Mouse (Mus musculus) forebrain, embryonic 13.5 days (tissue): ENCODE data around the gene Acadvl. TPM values are rescaled to one million over a fixed set of nuclear protein-coding genes. Genes with fewer than 3 reads are reported as not detected.

Experiments used
- ATAC-seq: fragments of 200-750 bp; cut with Nextera tagmentation; 2 replicates; pipeline ENCODE4 v1.8.0; 2017
- H3K27ac ChIP-seq: fragments of 300-500 bp; sonication (generic); 2 replicates; pipeline ENCODE4 v1.5.1; 2015; ENCODE audit warnings: inconsistent platforms, mild to moderate bottlenecking, moderate library complexity
- H3K27me3 ChIP-seq: fragments of 300-500 bp; sonication (generic); 2 replicates; pipeline ENCODE4 v1.6.1; 2015; ENCODE audit warnings: mild to moderate bottlenecking, inconsistent platforms
- H3K36me3 ChIP-seq: fragments of 300-500 bp; sonication (generic); 2 replicates; pipeline ENCODE4 v1.6.1; 2015; ENCODE audit warnings: mild to moderate bottlenecking, inconsistent platforms; ENCODE audit not compliant: poor library complexity, severe bottlenecking
- H3K4me1 ChIP-seq: fragments of 300-500 bp; sonication (generic); 2 replicates; pipeline ENCODE4 v1.6.1; 2015; ENCODE audit warnings: inconsistent platforms
- H3K4me2 ChIP-seq: fragments of 300-500 bp; sonication (generic); 2 replicates; pipeline ENCODE4 v1.6.1; 2015; ENCODE audit warnings: inconsistent platforms, mild to moderate bottlenecking, moderate library complexity
- H3K4me3 ChIP-seq: fragments of 300-500 bp; sonication (generic); 2 replicates; pipeline ENCODE4 v1.5.1; 2015; ENCODE audit warnings: mild to moderate bottlenecking, inconsistent platforms
- H3K9ac ChIP-seq: fragments of 300-500 bp; sonication (generic); 2 replicates; pipeline ENCODE4 v1.6.1; 2015; ENCODE audit warnings: mild to moderate bottlenecking, inconsistent platforms
- H3K9me3 ChIP-seq: fragments of 300-500 bp; sonication (generic); replicated peaks from 2 replicates; pipeline ENCODE4 v1.6.1; 2016; ENCODE audit warnings: inconsistent platforms
- WGBS: fragments of 180-500 bp; shearing (Covaris S2); methylation state at CpG from one replicate; pipeline ENCODE4 v1.1.7; 2015; 5-methylcytosine and 5-hydroxymethylcytosine counted together
- polyA plus RNA-seq: library from polyadenylated mRNA; unstranded; fragments of >200 nt; fragmentation: Nextera tagmentation; extraction: Ambion mirVana; gene quantifications from 2 replicates; pipeline ENCODE4 v1.2.1, GENCODE M21; 2015

Acadvl gene
- polyA plus RNA-seq, 1 experiment from 2014 or later, result 48.7 TPM

- no peak for ATAC-seq
- Histone ChIP-seq H3K4me1 (0 out of 2 replicates have a peak, but pooled peaks cover 6% of the 10 kb centered on the region), H3K4me2 (no peak overlapping the region), H3K36me3 (peaks cover 76% of the 10 kb centered on the region), H3K27ac (no peak overlapping the region), H3K9me3 (no peaks in the 10 kb centered on the region), H3K9ac (no peak overlapping the region), H3K4me3 (no peak overlapping the region), H3K27me3 (no peaks in the 10 kb centered on the region)
- WGBS, result 91% methylated on average over 23 of the region's 23 CpGs
Measured at GRCm38 (mm10) chr11:70042309-70043085, 27.3 kb upstream of the Acadvl start.

GRCm38 (mm10) chr11:70040184-70040583 lies 25.0 kb upstream of the Acadvl start:
- ATAC-seq, result no peak
- Histone ChIP-seq H3K4me1 (0 out of 2 replicates have a peak, but pooled peaks cover 6% of the 10 kb centered on the region), H3K4me3 (no peak overlapping the region), H3K27me3 (no peaks in the 10 kb centered on the region), H3K36me3 (peaks cover 78% of the 10 kb centered on the region), H3K4me2 (no peak overlapping the region), H3K9me3 (no peaks in the 10 kb centered on the region), H3K27ac (no peak overlapping the region), H3K9ac (no peak overlapping the region)
- 95% methylated on average over 7 of the region's 7 CpGs for WGBS

GRCm38 (mm10) chr11:70039631-70040030 lies 24.4 kb upstream of the Acadvl start:
- WGBS, result 94% methylated on average over 10 of the region's 10 CpGs
- no peak for ATAC-seq
- no peak overlapping the region for H3K4me3 ChIP-seq
- H3K9ac ChIP-seq, result no peak overlapping the region
- no peaks in the 10 kb centered on the region for H3K9me3 ChIP-seq
- H3K36me3 ChIP-seq, result peaks cover 74% of the 10 kb centered on the region
- H3K4me1 ChIP-seq, result 0 out of 2 replicates have a peak, but pooled peaks cover 6% of the 10 kb centered on the region
- no peak overlapping the region for H3K4me2 ChIP-seq
- H3K27me3 ChIP-seq, result no peaks in the 10 kb centered on the region
- H3K27ac ChIP-seq, result no peak overlapping the region

DNA sequence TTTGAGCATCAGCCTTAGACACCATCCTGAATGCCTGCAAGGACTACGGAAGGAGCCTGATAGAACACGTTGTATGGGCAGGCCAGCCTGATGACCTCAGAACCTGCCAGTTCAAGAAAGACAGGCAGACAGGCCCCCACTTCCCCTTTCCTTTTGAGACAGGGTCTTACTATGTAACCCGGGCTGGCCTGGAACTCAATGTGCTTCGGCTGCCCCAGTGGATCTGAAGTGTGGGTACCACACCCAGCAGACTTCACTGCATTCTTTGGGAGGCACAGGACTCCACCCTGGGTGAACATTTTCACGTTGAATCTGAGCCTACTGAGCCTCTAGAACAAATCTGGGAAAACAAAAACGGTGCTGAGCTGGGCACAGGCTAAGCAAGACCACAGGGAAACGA lies 23.0 kb upstream of the Acadvl start:
- H3K4me2 ChIP-seq, result no peak overlapping the region
- H3K27ac ChIP-seq, result no peak overlapping the region
- no peak for ATAC-seq
- peaks cover 70% of the 10 kb centered on the region for H3K36me3 ChIP-seq
- no peak overlapping the region for H3K9ac ChIP-seq
- 86% methylated on average over 7 of the region's 7 CpGs for WGBS
- H3K27me3 ChIP-seq, result no peaks in the 10 kb centered on the region
- 0 out of 2 replicates have a peak, but pooled peaks cover 6% of the 10 kb centered on the region for H3K4me1 ChIP-seq
- H3K4me3 ChIP-seq, result no peak overlapping the region
- H3K9me3 ChIP-seq, result no peaks in the 10 kb centered on the region

- Histone ChIP-seq H3K4me1 (peaks cover 44% of the 10 kb centered on the region), H3K36me3 (peaks cover 38% of the 10 kb centered on the region), H3K9ac (no peak overlapping the region), H3K27ac (peak overlapping the region; percentile 98), H3K4me3 (no peak overlapping the region), H3K4me2 (peak overlapping the region; percentile 67; the same call in 1 of the 2 replicates), H3K27me3 (no peaks in the 10 kb centered on the region), H3K9me3 (no peaks in the 10 kb centered on the region)
- ATAC-seq, result no peak
- 96% methylated on average over 11 of the region's 11 CpGs for WGBS
Measured at GRCm38 (mm10) chr11:70031321-70031670, 16.1 kb upstream of the Acadvl start.

DNA sequence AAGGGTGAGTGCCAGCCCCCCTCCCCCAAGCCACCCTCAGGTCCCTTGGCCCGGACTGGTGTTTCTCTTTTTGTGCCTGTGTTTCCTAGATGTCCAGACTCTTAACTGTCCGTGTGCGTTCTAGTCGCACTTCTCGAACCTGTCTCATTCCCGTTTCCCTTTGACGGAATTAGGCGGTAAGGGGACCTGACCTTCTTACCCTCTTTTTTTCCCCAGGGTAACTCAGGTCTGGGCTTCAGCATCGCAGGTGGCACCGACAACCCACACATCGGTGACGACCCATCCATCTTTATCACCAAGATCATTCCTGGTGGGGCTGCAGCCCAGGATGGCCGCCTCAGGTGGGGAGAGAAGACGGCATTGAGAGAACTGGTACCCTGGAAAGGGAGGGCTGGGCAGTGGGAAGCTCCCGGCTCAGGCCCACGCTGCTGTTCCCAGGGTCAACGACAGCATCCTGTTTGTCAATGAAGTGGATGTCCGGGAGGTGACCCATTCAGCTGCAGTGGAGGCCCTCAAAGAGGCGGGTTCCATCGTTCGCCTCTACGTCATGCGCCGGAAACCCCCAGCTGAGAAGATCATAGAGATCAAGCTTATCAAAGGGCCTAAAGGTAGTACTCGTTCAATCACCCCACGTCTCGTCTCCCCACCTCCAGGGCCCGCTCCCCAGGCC lies 15.6 kb upstream of the Acadvl start:
- 91% methylated on average over 28 of the region's 28 CpGs for WGBS
- peaks cover 50% of the 10 kb centered on the region for H3K4me1 ChIP-seq

GRCm38 (mm10) chr11:70029829-70030550 lies 14.8 kb upstream of the Acadvl start:
- H3K27me3 ChIP-seq, result no peaks in the 10 kb centered on the region
- peak; percentile 63 for ATAC-seq
- no peaks in the 10 kb centered on the region for H3K9me3 ChIP-seq
- H3K4me2 ChIP-seq, result peak overlapping the region; percentile 67
- H3K27ac ChIP-seq, result peak overlapping the region; percentile 98
- peak overlapping the region; percentile 60 for H3K9ac ChIP-seq
- H3K4me1 ChIP-seq, result peaks cover 57% of the 10 kb centered on the region
- peak overlapping the region; percentile 38 for H3K4me3 ChIP-seq
- 19% methylated on average over 10 of the region's 11 CpGs for WGBS
- peaks cover 38% of the 10 kb centered on the region for H3K36me3 ChIP-seq

More for the DNA sequence above, 15.6 kb upstream of the Acadvl start:
- Histone ChIP-seq H3K27ac (peak overlapping the region; percentile 98), H3K36me3 (peaks cover 38% of the 10 kb centered on the region), H3K9me3 (no peaks in the 10 kb centered on the region), H3K27me3 (no peaks in the 10 kb centered on the region), H3K4me3 (peak overlapping the region; percentile 38), H3K4me2 (peak overlapping the region; percentile 67), H3K9ac (peak overlapping the region; percentile 60)
- no peak for ATAC-seq

DNA sequence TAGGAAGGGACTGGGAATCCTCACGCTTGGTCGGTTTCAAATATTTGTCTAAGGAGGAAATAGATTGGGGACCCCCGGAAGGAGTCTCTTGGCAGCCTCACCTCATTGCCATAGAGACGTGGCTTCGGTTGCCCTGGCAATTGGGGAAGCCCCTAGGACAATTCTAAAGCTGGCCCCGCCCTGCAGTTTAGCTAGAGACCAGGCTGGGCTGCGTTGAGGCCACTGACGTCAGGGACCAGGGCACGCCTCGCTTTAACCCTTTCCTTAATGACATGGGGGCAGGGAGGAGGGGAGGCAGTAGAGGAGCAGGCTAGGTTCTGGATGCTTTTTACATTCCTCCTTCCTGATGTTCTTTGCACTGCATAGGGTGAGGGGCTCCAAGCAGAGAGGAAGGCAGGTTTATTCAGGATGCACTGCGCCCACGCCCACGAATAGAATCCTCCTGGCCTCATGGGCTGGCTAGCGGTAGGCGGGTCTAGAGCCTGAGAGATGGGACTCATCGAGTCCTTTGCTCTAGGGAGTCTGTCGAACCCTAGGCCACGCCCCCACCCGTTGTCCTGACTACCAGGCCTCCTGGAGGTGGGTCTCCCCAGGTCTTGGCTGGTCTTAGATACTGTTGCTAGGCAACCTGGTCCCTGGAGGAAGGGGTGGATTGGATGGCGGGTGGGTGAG lies 14.1 kb upstream of the Acadvl start:
- H3K4me2 ChIP-seq, result peak overlapping the region; percentile 67
- H3K9ac ChIP-seq, result peak overlapping the region; percentile 60
- peaks cover 35% of the 10 kb centered on the region for H3K36me3 ChIP-seq
- H3K9me3 ChIP-seq, result no peaks in the 10 kb centered on the region
- H3K4me3 ChIP-seq, result peak overlapping the region; percentile 38
- peaks cover 65% of the 10 kb centered on the region for H3K4me1 ChIP-seq
- H3K27ac ChIP-seq, result peak overlapping the region; percentile 98
- peak; percentile 92 for ATAC-seq
- H3K27me3 ChIP-seq, result no peaks in the 10 kb centered on the region
- WGBS, result 0% methylated on average over 20 of the region's 20 CpGs

- peaks cover 72% of the 10 kb centered on the region for H3K4me1 ChIP-seq
- peak; percentile 15; the same call in 1 of the 2 replicates for ATAC-seq
Measured at GRCm38 (mm10) chr11:70028401-70029129, 13.4 kb upstream of the Acadvl start.

DNA sequence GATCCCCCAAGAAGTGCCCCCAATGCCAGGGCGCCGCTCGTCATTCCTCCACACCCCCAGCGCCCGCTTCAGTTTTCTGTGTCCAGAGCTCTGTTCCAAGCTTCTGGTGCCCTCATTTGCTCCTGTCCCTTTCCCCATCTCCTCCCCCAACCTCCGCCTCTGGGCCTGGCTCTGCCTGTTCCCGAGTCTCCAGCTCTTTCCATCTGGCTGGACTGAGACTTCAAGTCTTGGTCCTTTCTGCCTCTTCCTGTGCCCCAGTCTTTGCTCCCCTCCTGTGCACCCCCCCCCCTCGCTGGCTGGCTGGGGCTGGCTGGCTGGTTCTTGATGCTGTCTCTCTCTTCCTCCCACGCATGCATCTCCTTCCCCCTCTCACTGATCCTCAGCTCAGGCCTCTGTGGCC lies 12.2 kb upstream of the Acadvl start:
- Histone ChIP-seq H3K36me3 (peaks cover 20% of the 10 kb centered on the region), H3K4me2 (peak overlapping the region; percentile 67), H3K4me1 (peaks cover 83% of the 10 kb centered on the region), H3K4me3 (peak overlapping the region; percentile 25), H3K9me3 (no peaks in the 10 kb centered on the region), H3K9ac (peak overlapping the region; percentile 55), H3K27me3 (no peaks in the 10 kb centered on the region), H3K27ac (peak overlapping the region; percentile 98)
- WGBS, result 31% methylated on average over 9 of the region's 9 CpGs
- ATAC-seq, result no peak

More at GRCm38 (mm10) chr11:70028401-70029129, 13.4 kb upstream of the Acadvl start:
- Histone ChIP-seq H3K27ac (peak overlapping the region; percentile 98), H3K4me2 (peak overlapping the region; percentile 67), H3K4me3 (peak overlapping the region; percentile 38), H3K36me3 (peaks cover 29% of the 10 kb centered on the region), H3K9me3 (no peaks in the 10 kb centered on the region), H3K27me3 (no peaks in the 10 kb centered on the region), H3K9ac (peak overlapping the region; percentile 55)
- WGBS, result 21% methylated on average over 12 of the region's 12 CpGs

GRCm38 (mm10) chr11:70026689-70027088 lies 11.5 kb upstream of the Acadvl start:
- no peaks in the 10 kb centered on the region for H3K27me3 ChIP-seq
- WGBS, result 0% methylated on average over 19 of the region's 19 CpGs
- peak overlapping the region; percentile 55 for H3K9ac ChIP-seq
- H3K4me2 ChIP-seq, result peak overlapping the region; percentile 67
- H3K4me1 ChIP-seq, result peaks cover 90% of the 10 kb centered on the region
- H3K27ac ChIP-seq, result peak overlapping the region; percentile 98
- ATAC-seq, result no peak
- peak overlapping the region; percentile 25 for H3K4me3 ChIP-seq
- H3K9me3 ChIP-seq, result no peaks in the 10 kb centered on the region
- H3K36me3 ChIP-seq, result peaks cover 12% of the 10 kb centered on the region
